Mouse (Mus musculus) CD4-positive helper T cell, adult 2 months (primary cell): ENCODE data around the gene Pnkd.
A peak's percentile ranks its signal among the peaks of the same experiment; 100 is the strongest.

Source experiments
- DNase-seq: peaks from one replicate; pipeline ENCODE4 v3.0.0-alpha.2; 2012; ENCODE audit warnings: low read depth, missing footprints, low spot score

Pnkd gene

DNA sequence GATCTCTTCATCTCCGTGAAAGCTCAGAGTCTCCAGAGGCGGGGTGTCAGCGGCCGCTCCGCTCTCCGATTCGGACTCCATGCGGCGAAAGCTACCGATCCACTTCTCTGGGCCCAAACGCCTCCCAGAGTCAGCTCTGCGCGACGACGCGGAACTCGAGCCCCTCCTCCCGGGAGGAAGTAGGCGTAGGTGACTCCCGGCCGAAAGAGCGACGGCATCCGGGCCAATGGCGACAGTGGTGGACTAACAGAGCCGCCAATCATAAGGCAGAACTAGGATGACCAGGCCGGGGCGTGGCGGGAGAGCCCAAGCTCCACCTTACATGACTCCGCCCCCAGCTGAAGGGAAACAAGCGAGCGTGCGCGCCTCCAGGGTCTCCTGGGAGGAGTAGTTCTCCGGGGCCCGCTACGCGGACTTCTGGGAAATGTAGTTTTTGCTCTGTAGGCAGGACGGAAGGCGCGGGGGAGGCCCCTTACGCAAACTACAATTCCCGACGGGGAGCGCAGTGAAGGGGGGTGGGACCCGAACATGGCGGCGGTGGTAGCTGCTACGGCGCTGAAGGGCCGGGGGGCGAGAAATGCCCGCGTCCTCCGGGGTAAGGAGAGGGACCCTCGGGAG is at the start of gene Pnkd, which contains the start of gene Aamp:
Pnkd (plus strand) TSS at position 388 of the 618 bp plus-strand sequence.
Aamp (minus strand) TSS at position 196 of the 618 bp plus-strand sequence.
- peak; percentile 100 for DNase-seq

- DNase-seq, result peak; percentile 99
These were observed 48.7 kb upstream of the Pnkd start, which contains the start of gene Arpc2 for GRCm38 (mm10) chr1:74235938-74236589. Gene Arpc2 (plus strand): TSS chr1:74236084.

DNA sequence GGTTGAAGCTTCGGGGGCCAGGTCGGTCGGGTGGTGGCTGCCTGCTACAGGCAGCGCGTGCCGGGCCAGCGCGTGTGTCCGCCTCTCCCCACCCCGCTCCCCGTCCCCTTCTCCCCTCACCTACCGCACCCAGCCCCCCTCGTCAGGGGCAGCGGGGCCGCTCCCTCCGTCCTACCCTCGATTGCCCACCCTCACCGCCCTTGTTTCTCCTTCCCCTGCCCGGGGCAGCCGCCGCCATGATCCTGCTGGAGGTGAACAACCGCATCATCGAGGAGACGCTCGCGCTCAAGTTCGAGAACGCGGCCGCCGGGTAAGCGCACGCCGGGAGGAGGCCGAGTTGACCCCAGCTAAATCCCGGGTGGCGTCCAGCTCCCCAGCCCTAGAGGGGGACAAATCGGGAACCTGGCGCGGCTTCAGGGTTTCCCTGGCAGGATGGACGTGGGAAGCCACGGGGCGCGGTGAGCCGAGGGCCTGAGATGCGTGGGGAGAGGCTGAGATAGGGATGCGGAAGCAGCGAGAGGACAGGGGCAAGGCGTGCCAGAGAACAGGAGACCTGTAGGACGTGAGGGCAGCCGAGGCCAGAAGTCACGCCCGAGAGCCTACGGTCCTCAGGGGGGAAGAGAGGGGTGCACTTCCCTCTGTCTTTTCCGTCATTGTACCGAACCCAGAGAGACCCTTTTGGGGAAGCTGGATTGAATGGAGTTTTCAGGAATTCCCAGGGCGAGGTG is 48.0 kb upstream of the Pnkd start:
- peak; percentile 66 for DNase-seq

- DNase-seq, result peak; percentile 31
These were observed 47.1 kb upstream of the Pnkd start for GRCm38 (mm10) chr1:74237671-74238070.

- peak; percentile 40 for DNase-seq
These were observed 46.6 kb upstream of the Pnkd start for GRCm38 (mm10) chr1:74238136-74238535.

DNA sequence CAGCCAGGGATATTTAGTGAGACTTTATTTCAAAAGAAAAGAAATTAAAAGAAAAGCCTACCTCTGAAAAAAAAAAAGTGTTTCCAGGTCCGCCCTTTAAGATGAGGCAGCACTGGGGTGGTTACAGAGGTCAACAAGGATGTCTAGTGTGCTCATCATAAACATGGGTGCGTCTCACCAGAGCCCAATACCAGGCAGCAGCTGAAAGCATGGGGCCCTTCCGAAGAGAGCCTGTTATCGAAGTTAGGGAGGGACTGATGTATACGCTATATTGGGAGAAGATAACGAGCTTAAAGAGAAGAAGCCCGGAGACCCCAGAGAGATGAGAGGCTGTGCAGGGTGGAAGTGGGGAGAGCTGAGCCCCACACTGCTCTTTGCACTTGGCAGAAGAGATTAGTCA is 45.6 kb upstream of the Pnkd start:
- peak; percentile 54 for DNase-seq

DNA sequence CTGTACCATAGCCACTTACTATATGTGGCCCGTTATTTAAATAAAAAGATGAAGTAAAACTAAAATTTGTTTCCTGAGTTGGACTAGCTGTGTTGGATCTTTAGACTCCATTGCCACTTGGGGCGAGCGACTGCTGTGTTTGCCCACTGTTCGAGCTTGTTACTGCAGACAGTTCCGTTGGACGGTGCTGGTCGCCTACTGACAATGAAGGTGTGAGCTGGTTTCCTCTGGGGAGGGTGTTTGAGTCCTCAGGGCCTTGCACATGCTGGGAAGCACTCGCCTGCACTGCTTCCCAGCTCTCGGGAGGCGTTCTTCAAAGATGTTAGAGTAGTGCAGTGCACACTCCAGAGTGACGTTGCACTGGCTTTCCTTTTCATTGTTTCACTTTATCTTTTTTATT is 45.1 kb upstream of the Pnkd start:
- peak; percentile 36 for DNase-seq

DNA sequence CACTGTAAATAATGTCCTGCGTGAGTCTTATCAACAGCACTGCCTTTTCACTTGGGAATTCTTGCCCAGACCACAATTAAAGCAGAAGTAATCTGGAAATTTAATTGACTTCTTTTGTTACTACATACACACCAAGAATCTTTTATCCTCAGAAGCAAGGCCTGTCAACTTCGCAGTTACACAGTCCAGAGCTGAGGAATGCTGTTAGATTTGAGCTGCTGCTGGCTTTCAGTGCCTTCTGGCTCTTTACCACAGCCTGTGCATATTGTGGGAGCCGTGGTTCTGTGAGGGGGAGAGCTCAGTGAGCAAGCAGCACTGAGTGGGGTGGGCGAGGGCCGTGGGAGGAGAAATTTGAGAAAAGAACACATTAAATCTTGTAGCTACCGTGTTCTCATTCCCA is 44.4 kb upstream of the Pnkd start:
- no peak for DNase-seq

DNA sequence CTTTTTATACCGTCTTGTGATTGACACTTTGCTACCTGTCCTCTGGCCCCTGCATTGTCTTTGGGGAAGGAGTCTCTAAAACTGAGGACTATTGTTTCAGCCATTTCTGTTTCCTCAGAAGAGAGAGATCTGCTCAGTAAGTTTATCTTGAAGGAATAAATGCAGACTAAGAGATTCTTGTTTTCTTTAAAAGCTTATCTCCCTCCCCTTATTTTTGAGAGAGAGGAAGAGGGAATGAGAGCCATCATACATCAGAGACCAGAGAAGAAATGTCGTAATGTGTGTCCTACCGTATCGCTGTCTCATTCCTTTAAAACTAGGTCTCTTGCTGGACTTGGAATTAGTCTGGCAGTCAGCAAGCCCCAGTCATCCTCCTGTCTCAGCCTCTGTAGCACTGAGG is 43.9 kb upstream of the Pnkd start:
- no peak for DNase-seq

GRCm38 (mm10) chr1:74245525-74245924 is 39.2 kb upstream of the Pnkd start:
- DNase-seq, result peak; percentile 42

DNA sequence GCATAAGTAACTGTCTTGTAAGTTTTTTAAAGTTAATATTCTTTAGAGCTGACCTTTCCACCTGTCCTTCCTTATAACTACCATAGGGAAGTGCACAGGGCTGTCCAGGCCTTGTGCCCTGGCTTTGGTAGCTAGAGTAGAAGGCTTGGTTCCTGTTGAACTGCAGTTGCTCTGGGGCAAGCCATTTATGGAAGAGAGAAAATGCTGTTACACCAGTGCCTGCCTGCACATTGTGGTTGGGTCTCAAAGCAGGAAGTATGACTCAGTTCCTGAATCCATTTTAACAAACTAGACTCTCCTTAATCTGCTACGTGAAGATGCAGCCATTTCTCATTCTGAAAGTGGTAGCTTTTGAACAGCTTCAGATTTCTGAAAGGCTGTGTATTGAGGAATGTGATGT is 35.9 kb upstream of the Pnkd start:
- DNase-seq, result peak; percentile 87

- DNase-seq, result no peak
These were observed 35.3 kb upstream of the Pnkd start for GRCm38 (mm10) chr1:74249331-74249980.

- no peak for DNase-seq
These were observed 34.6 kb upstream of the Pnkd start for GRCm38 (mm10) chr1:74250096-74250495.

DNA sequence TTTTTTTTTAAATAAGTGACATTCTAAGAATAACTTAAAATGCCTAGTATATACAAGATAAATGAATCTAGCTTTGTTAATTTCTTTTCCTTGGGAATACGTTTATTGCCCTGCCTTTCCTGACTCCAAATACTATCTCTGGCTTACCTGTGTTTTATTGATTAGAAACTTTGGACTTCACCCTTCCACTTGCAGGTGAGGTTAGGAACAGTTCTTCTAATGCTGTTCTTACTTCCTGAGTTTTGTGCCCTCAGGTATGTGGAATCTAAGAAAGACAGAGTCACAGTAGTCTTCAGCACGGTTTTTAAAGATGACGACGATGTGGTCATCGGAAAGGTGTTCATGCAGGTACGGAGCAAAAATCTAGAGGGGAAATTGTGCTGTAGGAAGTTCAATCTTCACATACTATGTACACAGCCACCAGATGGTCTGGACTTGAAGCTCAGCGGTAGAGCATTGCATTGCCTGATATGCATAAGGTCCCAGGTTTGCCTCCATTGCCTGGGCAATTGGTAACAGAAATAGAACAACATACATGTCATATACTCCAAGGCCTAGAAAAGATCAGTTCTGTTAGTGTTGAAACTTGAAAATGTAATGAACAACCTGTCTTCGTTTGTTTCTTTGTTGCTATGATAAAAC is 28.9 kb upstream of the Pnkd start:
- DNase-seq, result no peak

DNA sequence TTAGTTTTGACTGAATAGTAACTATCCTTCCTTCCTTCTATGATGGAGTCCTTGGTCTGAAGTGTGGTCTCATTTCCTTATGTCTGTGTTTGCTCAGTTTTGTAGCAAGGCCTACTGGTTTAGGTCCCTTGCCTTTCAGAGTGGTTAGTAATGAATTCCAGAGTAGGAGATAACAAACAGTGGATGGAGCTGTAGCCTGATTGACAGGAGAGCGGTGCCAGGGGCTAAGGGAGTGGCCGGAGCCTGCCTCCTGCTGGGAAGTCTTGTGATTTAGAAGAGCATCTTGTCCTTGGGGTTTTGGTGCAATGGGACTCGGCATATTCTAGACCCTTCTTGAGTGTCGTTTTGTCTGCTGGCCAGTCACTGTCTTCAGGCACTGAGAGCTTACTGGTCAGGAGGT is 27.9 kb upstream of the Pnkd start:
- no peak for DNase-seq

DNA sequence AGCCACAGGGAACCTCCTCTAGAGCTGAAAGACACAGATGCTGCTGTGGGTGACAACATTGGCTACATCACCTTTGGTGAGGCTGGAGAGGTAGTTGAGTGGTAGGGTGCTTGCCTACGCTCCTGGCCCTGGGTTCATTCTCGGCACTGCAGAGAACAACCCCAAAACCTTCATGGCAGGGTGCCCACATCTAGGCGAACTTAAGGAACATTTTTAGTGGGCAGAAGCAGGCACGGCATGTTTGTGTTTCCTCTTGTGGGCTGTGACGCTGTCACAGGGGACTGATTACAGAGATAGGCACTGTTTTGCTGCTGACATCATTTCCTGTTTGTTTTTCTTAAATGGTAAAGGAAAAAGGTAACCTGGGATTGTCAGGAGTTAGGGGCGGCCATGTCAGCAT is 22.2 kb upstream of the Pnkd start:
- peak; percentile 90 for DNase-seq

- DNase-seq, result peak; percentile 32
These were observed 16.0 kb upstream of the Pnkd start for GRCm38 (mm10) chr1:74268750-74269149.

- DNase-seq, result no peak
These were observed 13.1 kb upstream of the Pnkd start for GRCm38 (mm10) chr1:74271659-74272058.

- DNase-seq, result no peak
These were observed 9.7 kb upstream of the Pnkd start for GRCm38 (mm10) chr1:74275015-74275414.

DNA sequence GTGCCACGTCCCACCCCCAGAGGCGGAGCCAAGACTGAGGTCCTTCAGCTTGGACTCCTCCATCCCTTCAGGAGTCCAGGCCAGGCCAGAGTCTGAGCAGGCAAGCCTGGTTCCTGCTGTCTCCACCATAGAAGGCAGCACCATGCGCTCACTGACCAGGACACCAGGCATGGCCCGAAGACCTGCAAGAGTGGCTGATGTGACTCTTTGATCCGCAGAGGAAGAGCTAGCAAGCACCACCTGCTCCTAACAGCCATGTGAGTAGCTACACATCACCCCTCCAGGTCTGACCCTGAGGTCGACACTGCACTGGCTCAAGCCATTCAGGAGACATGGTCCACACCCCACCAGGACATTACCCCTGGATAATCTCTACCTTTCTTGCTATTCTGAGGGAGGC is 7.7 kb upstream of the Pnkd start:
- no peak for DNase-seq

- DNase-seq, result no peak
These were observed 6.7 kb upstream of the Pnkd start for GRCm38 (mm10) chr1:74277883-74278537.
